Mouse (Mus musculus) testis, adult 2 months (tissue): ENCODE data around the gene Adamtsl5. TPM values are rescaled to one million over a fixed set of nuclear protein-coding genes. Genes with fewer than 3 reads are reported as not detected.
A peak's percentile ranks its signal among the peaks of the same experiment; 100 is the strongest.

ENCODE experiments used
- H3K27ac ChIP-seq: fragments of 200-500 bp; 2 replicates; pipeline ENCODE4 v1.5.1; 2012; ENCODE audit warnings: low read depth, low read length; ENCODE audit not compliant: control insufficient read depth, insufficient read depth
- H3K27me3 ChIP-seq: fragments of 200-500 bp; 2 replicates; pipeline ENCODE4 v1.6.1; 2012; ENCODE audit warnings: mild to moderate bottlenecking, low read length, moderate library complexity; ENCODE audit not compliant: control insufficient read depth, insufficient read depth
- H3K36me3 ChIP-seq: fragments of 200-500 bp; 2 replicates; pipeline ENCODE4 v1.6.1; 2012; ENCODE audit warnings: mild to moderate bottlenecking, low read length; ENCODE audit not compliant: control insufficient read depth, insufficient read depth
- H3K4me1 ChIP-seq: fragments of 200-500 bp; 2 replicates; pipeline ENCODE4 v1.6.1; 2012; ENCODE audit warnings: low read length; ENCODE audit not compliant: control insufficient read depth, insufficient read depth
- H3K4me3 ChIP-seq: fragments of 200-500 bp; 2 replicates; pipeline ENCODE4 v1.5.1; 2012; ENCODE audit warnings: low read depth, mild to moderate bottlenecking, low read length, moderate library complexity, mixed read lengths; ENCODE audit not compliant: control insufficient read depth
- CTCF ChIP-seq: fragments of 200-500 bp; IDR thresholded peaks from 2 replicates; pipeline ENCODE4 v1.5.1; 2012; ENCODE audit warnings: low read depth, mild to moderate bottlenecking, inconsistent platforms, low read length, moderate library complexity; ENCODE audit not compliant: control insufficient read depth, insufficient read depth, insufficient replicate concordance
- POLR2A ChIP-seq: fragments of 200-500 bp; IDR thresholded peaks from 2 replicates; pipeline ENCODE4 v1.6.1; 2012; ENCODE audit warnings: low read depth, mild to moderate bottlenecking, inconsistent platforms, low read length, moderate library complexity; ENCODE audit not compliant: control insufficient read depth
- polyA plus RNA-seq: library from polyadenylated mRNA; depleted of rRNA; stranded (reverse); fragments of >200 nt; gene quantifications from 2 replicates; pipeline ENCODE4 v1.2.3, GENCODE M21; 2012

The Adamtsl5 gene
- polyA plus RNA-seq, 1 experiment, result 3.3 TPM

DNA sequence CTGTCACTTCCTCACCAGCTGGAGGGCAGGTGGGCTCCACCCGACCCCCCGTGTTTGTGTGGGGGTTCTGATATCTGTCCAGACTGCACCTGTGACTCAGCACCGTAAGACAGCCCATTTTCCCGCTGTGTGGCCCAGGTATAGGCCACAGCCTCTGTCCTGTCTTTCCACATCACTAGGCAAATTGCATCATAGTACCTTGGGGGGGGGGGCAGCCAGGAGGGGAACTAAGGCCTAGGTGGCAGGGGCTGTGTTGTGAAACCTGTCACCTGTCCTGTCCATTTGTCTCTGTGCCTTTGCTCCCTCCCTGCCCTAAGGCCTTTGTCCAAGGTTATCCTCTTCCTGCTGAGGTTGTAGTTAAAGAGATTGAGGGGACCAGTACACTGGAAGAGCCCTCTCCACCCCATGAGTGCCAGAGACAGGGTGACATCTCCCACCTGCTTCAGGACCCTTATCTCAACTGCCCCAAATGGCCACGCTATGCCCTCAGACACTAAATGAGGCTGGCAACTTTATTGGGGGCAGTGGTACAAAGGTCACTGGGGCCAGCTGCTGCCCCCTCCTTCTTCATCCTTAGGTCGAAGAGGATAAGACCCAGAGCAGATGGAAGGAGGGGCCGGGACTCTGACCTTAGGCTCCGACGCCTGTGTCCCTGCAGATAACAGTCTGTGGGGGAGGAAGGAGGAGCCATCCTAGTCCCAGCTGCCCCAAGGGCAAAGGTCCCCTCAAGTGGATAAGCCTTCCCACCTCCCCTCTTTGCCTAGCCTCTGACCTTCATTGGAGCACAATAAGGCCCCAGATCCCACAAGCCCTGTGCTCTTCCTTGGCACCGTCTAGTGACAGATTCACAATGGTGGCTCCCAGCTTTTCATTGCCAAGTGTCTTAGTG is 16.3 kb downstream of the Adamtsl5 start:
- H3K27ac ChIP-seq, result peak overlapping the region; percentile 77
- H3K4me1 ChIP-seq, result peaks cover 19% of the 10 kb centered on the region
- H3K36me3 ChIP-seq, result no peaks in the 10 kb centered on the region
- no peaks in the 10 kb centered on the region for H3K27me3 ChIP-seq
- TF ChIP-seq POLR2A, result no peak; the same call in 1 of the 2 replicates
- TF ChIP-seq CTCF, result no peak
- peak overlapping the region; percentile 97 for H3K4me3 ChIP-seq

- Histone ChIP-seq H3K4me1 (peaks cover 19% of the 10 kb centered on the region), H3K27ac (peak overlapping the region; percentile 89), H3K4me3 (peak overlapping the region; percentile 97), H3K27me3 (no peaks in the 10 kb centered on the region), H3K36me3 (no peaks in the 10 kb centered on the region)
- no peak for TF ChIP-seq CTCF
- TF ChIP-seq POLR2A, result no peak
Measured at GRCm38 (mm10) chr10:80330888-80331287, 17.3 kb downstream of the Adamtsl5 start.

DNA sequence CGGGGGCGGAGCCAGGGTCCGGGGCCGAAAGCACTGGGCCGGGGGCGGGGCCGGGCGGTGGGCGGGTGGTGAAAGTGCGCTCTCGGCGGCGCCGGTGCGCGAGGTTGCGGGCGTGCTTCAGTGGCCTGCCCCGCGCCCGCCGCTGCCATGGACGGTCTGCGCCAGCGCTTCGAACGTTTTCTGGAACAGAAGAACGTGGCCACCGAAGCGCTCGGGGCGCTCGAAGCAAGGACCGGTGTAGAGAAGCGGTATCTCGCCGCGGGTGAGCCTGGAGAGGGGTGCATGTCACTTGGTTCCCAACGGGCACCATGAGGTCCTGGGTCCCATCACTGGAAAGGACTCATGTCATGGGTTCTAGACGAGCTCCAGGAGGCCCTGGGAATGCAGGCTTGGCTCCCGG is 18.1 kb downstream of the Adamtsl5 start:
- no peaks in the 10 kb centered on the region for H3K36me3 ChIP-seq
- peaks cover 22% of the 10 kb centered on the region for H3K4me1 ChIP-seq
- no peaks in the 10 kb centered on the region for H3K27me3 ChIP-seq
- H3K27ac ChIP-seq, result peak overlapping the region; percentile 89
- peak overlapping the region; percentile 97 for H3K4me3 ChIP-seq
- TF ChIP-seq CTCF (no peak), POLR2A (no peak)

GRCm38 (mm10) chr10:80329273-80330081 is 18.7 kb downstream of the Adamtsl5 start, which contains the start of the genes Pcsk4 and Reep6:
TSS of gene Pcsk4 (minus strand) at chr10:80329498.
TSS of gene Reep6 (plus strand) at chr10:80329953.
- Histone ChIP-seq H3K36me3 (no peaks in the 10 kb centered on the region), H3K4me1 (peaks cover 25% of the 10 kb centered on the region), H3K27me3 (no peaks in the 10 kb centered on the region), H3K27ac (peak within 1 kb of the TSS; percentile 98), H3K4me3 (peak within 1 kb of the TSS; percentile 97)
- TF ChIP-seq CTCF, result no peak
- peak; percentile 62 for TF ChIP-seq POLR2A

DNA sequence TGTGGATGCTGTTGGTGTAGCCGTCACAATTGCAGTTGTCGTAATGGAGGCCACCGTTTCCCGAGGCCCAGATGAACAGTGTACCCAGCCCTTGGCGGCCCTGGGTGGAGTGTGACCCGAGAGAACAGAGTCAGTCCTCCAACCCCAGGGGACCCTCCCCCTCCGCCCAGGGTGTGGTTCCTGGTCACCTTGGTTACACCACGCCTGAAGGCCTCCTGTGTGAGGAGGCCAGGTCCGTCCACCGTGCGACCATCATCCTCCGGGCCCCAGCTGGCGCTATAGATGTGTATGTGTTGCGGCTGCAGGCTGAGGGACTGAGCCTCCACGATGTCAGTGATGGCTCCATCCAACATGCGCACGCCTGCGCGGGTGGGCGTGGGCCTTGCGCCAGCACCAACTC is 23.2 kb downstream of the Adamtsl5 start:
- peak overlapping the region; percentile 51 for H3K4me3 ChIP-seq
- H3K27ac ChIP-seq, result no peak overlapping the region

DNA sequence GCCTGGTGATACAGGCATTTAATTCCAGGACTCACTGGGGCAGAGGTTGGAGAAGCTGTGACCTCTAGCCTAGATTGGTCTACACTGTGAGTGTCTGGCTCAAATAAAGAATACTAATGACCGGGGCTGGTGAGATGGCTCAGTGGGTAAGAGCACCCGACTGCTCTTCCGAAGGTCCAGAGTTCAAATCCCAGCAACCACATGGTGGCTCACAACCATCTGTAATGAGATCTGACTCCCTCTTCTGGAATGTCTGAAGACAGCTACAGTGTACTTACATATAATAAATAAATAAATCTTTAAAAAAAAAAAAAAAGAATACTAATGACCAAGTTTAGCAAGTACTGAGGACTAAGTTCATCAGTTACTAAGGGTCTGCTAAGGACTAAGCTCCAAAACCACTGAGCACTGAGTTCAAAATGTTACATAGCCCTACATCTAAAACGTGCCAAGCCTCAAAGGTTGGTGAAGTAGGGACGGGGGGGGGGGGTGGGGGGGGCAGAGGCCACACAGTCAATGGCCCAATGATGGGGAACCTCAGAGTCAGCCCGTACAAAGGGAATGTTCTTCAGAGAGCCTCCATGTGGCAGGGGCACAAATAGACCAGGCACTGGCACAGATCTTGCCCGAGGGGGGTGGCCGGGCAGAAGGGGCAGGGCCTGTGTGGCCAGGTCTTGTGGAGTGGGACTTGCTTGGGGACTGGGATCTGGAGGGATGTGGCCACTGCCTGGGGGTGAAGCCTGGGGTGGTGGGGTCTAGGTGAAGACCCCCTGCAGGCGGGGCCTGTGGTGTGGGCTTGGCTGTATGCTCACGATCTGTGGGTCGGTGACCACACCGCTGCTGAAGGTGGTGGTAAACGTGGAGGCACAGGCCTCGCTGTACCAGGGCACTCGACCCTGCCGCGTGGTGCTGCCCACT is 23.8 kb downstream of the Adamtsl5 start:
- no peak; the same call in 1 of the 2 replicates for TF ChIP-seq POLR2A
- TF ChIP-seq CTCF, result no peak
- Histone ChIP-seq H3K27me3 (no peaks in the 10 kb centered on the region), H3K4me1 (peaks cover 40% of the 10 kb centered on the region), H3K4me3 (peak overlapping the region; percentile 86), H3K27ac (no peak overlapping the region), H3K36me3 (no peaks in the 10 kb centered on the region)

More for the DNA sequence above, 23.2 kb downstream of the Adamtsl5 start:
- Histone ChIP-seq H3K27me3 (no peaks in the 10 kb centered on the region), H3K36me3 (no peaks in the 10 kb centered on the region), H3K4me1 (peaks cover 36% of the 10 kb centered on the region)
- no peak for TF ChIP-seq CTCF

DNA sequence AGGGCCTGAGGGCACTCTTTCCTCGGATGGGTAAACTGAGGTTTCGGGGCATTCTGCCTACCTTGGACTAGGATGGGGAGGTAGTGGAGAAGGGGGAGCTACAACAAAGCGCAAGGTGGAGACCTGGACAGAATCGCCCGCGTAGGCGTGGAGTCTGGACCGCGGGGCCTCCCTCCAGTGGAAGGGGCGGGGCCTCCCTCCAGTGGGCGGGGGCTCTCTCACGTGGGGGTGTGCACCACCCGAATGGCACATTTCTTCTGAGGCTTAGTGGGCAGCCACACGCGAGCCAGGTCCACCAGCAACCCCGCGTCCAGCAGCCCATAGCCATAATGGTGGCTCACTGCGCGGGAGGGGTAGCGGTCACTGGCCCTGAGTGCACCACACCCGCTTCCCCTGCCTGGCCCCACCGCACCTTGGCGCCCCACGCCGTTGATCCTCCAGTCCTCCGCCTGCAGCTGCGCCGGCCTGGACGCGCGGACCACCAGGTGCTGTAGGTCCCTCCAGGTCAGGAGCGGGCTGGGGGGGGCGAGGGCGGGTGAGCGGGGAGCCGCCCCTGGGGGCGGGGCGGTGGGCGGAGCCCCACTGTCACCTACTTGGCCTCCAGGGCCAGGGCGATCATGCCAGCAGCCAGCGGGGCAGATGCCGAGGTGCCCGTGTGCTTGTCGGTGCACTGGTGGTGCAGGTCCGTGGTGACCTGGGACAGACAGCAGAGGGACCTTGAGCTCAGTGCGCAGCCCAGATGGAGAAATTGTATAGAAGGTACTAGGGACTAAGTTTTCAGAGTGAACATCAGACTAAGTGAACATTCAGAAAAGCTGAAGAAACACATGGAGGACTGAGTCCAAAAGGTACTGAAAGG is 24.7 kb downstream of the Adamtsl5 start:
- Histone ChIP-seq H3K27me3 (no peaks in the 10 kb centered on the region), H3K4me1 (peaks cover 35% of the 10 kb centered on the region), H3K27ac (no peak overlapping the region), H3K36me3 (no peaks in the 10 kb centered on the region), H3K4me3 (peak overlapping the region; percentile 86)
- TF ChIP-seq POLR2A (peak; percentile 22; the same call in 1 of the 2 replicates), CTCF (no peak)
